Mouse (Mus musculus) brain, embryonic 14.5 days (tissue): Measurements from ENCODE around the gene Fcgr3. TPM values are rescaled to one million over a fixed set of nuclear protein-coding genes. Genes with fewer than 3 reads are reported as not detected.
A peak's percentile ranks its signal among the peaks of the same experiment; 100 is the strongest.
"Not testable (repeated sequence)": the region's sequence is repeated elsewhere in the genome, so short reads cannot be mapped to it uniquely, and the experiment has no call there.

Experiments used
- DNase-seq: peaks from one replicate; pipeline ENCODE4 v3.0.0-alpha.2; 2011; ENCODE audit warnings: low read depth
- CTCF ChIP-seq: fragments of 200-500 bp; IDR thresholded peaks from 2 replicates; pipeline ENCODE4 v1.5.1; 2012; ENCODE audit warnings: inconsistent platforms, mild to moderate bottlenecking, moderate library complexity, borderline replicate concordance; ENCODE audit not compliant: insufficient read depth, insufficient read length; ENCODE audit errors: extremely low read depth
- POLR2A ChIP-seq: fragments of 200-500 bp; IDR thresholded peaks from 2 replicates; pipeline ENCODE4 v1.6.1; 2012; ENCODE audit warnings: mild to moderate bottlenecking, inconsistent platforms, borderline replicate concordance; ENCODE audit not compliant: poor library complexity, insufficient read depth, insufficient read length, severe bottlenecking; ENCODE audit errors: extremely low read depth
- polyA plus RNA-seq: library from polyadenylated mRNA; depleted of rRNA; stranded (reverse); fragments of >200 nt; gene quantifications from 2 replicates; pipeline ENCODE4 v1.2.3, GENCODE M21; 2012

The Fcgr3 gene
- polyA plus RNA-seq, 1 experiment, result 7.4 TPM

DNA sequence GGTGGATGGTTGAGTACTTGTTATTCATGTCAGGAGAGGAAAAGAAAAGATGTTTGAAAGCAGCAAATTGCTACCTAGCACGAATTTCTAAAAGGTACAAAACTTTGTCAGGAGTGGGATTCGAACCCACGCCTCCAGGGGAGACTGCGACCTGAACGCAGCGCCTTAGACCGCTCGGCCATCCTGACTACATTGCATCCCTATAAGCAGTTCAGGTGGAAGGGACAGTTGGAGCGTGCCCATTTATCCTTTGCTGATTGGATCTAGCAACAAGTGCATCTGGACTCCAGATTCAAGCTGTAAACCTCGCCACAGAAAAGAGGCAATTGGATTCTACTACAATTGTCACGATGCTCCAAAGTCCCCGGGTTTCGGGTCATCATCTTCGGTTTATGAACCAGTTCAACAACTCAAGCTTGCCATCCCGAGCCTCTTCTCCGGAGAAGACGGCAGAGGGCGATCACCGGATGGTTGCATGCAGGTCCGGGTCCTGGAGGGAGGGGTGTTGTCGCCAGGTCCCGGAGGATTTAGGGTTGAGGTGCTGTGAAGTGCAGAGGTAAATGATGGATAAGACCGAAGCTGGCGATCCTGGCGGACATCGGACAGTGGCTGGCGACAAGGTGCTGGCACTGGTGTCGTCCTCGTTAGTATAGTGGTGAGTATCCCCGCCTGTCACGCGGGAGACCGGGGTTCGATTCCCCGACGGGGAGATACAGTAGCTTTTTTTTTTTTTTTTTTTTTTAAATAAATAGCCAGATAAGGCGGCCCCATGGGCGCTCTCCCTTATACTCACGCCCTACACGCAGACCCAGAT, 37.2 kb upstream of the Fcgr3 start:
- DNase-seq, result peak; percentile 92
- no peak for TF ChIP-seq POLR2A
- TF ChIP-seq CTCF, result no peak

DNA sequence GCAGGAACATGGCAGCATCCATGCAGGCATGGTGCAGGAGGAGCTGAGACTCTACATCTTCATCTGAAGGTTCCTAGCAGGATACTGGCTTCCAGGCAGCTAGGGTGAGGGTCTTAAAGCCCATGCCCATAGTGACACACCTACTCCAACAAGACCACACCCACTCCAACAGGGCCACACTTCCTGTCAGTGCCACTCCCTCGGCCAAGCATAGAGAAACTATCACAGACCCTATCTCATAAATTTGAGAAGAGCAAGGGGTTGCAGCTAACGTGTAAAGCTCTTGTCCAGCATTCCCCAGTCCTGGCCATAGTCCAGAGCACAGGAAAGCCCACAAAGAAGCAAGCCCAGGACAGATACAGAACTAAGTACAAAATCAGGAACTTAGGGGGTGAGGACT, 36.3 kb upstream of the Fcgr3 start:
- no peak for DNase-seq
- no peak for TF ChIP-seq CTCF
- TF ChIP-seq POLR2A, result no peak

DNA sequence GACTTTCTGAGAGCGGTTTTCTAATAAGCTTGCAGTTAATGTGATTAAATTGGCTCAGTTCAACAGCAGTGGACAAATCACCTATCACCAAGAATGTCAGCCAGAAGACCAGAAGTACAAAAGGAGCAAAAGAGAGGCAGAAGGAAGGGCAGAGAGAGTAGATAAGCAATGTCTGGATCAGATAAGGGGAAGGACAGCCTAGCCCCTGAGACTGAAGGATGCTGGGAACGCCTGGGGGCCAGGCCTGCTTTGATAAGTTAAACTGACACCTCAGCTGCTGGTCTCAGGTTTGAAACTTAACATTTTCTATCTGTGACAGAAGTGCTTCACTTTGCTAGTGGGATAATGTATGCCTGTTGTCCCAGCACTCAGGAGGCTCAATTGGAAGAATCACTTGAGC, 32.9 kb upstream of the Fcgr3 start:
- TF ChIP-seq CTCF, result no peak
- no peak for TF ChIP-seq POLR2A
- DNase-seq, result no peak

DNA sequence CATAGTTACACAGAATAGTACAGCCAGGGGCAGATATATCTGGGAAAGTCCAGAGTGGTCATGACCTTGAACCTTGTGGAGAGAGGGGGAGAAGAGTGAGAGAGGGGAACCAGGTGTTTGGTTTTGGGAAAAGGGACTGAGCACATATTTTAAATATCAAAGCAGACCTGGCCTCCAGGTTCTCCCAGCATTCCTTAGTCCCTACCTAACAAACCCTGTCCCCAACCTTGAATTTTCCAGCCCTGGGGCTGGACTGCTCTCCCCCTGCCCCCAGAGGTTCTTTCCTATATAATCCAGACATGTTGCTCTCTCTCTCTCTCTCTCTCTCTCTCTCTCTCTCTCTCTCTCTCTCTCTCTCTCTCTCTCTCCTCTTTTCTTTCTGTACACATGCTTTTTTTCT, 32.4 kb upstream of the Fcgr3 start:
- TF ChIP-seq POLR2A, result no peak
- no peak for TF ChIP-seq CTCF
- no peak for DNase-seq

DNA sequence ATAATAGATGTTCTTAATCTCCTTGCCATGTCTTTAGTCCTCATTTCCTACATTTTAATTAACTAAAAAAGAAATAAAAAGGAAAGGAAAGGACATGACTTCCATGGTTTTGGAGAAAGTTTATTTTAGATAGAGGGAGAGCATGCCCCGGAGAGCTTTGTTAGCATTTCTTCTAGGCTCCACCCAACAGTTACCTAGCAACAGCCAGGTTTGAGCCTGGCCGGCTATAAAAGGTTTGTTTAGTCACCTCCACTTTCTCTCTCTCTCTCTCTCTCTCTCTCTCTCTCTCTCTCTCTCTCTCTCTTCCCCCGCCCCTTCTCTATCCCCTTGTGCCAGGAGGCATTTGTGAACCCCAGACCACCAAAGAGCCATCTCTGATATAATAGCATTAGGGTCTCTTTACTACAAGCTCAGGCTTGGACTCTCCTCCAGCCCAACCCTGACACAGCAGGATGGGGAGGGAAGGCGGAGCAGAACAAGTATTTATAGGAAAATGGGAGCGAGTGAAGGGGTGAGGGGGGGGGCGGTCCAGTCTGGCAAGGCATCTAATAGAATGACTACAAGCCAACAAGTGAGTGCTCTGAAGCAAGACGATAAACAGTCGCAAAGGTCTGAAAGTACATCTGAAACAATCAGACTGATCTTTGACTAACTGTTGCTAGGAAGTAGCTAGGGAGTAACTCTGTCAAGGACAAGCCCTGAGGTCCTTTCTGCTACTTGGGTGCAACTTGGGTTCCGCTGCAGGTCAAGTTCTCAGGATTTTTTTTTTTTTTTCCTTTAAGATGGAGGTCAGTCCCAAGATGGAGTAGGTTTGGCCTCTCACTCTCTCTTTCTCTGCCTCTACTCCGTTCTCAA, 31.6 kb upstream of the Fcgr3 start:
- TF ChIP-seq CTCF, result no peak
- TF ChIP-seq POLR2A, result no peak
- peak; percentile 20 for DNase-seq

DNA sequence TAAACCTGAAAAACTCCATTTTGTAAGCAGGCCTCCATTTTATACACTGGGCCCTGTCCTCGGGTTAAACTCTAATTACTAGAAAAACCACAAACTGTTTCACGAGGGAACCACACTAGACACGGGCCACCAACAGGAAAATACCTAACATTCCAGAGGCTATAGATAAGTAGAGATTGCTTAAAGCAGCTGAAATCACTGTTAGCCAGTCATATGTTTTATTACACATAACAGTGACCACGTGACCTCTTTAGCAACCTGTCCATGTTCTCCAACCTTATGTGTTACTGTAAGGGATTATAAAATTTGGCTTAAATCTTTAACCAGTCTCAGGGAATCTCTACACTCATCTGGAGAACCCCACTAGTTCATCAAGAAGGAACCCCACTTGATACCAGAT, 29.7 kb upstream of the Fcgr3 start:
- TF ChIP-seq POLR2A (no peak), CTCF (no peak)
- DNase-seq, result no peak

DNA sequence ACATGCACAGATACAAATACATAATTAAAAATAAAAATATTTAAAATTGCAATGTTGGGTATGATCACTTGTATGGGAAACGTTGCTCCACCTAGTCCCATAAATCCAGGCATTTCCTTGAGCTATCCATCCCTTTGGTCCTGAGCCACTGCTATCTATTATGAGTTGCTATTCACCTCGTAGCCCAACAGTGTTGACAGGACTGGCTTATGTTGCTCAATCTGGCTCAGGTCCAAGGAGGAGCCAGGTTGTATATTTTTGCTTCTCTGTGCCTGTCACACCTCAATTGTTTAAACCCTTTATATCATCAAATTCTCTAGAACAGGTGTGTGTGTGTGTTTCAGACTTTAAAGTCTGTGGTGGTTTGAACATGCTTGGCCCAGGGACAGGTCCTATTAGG, 26.0 kb upstream of the Fcgr3 start:
- no peak for DNase-seq

DNA sequence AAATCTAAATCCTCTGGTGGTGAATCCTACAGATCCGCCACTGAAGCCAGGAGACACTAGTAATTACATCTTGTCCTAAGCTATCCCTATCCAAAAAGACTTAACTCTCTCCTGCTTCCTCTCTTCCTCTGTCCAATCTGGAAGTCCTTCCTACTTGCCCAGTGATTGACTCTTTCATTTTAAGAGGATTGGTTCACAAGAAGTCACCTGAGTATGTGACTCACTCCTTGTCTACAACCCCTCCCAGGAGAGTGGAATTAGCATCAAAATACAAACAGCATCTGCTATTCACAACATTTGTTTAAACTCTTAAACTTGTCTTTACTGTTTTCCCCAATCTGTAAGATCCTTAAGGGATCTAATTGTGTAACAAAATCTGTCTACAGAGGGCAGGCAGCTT, 25.2 kb upstream of the Fcgr3 start:
- no peak for DNase-seq
- TF ChIP-seq CTCF, result no peak
- no peak for TF ChIP-seq POLR2A

More for the DNA sequence above, 26.0 kb upstream of the Fcgr3 start:
- no peak for TF ChIP-seq POLR2A
- TF ChIP-seq CTCF, result no peak

DNA sequence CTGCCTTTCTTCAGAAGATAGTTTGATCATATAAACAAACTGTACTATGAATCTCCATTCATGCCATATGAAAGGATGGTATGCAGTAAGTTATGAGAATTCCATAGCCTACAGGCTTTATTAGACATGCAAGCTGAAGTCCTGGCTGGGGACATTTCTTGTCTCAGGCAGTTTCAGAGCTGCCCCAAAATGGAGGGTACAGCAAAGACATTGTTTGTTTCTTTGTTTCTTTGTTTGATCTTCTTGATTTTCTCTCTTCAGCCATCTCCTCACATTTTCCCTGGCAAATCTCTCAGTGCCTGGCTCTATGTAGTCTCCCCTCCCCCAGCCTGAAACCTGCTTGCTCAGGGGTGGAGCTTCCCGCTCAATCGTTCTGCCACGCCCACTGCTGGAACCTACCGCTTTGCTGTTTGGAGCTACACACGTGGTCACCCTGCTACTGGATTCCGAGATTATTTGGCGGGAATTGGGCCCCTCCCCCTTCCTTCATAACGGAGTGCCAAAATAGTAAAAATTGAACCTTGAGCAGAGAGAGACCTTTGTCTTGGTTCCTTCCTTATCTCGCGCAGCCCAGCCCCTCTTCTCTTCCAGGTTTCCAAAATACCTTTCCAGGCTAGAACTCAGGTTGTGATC, 23.6 kb upstream of the Fcgr3 start:
- peak; percentile 47 for DNase-seq

DNA sequence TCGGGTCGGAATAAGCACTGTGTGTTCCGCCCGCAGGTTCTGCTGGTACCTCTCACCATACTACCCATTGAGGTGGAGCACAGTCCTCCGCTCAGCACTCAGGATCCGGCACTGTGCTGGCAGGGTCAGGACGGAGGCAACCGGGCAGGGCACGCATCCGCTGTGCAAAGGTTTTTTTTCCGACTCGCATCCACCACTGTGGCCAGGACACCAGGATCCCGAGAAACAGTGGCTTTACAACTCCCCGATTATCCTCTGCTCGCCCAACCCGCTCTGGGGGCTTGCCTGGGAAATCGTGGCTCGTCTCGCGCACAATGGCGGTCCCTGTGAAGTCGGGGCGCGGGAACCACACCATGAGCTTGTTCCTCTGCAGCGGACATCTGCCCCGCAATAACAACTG, 21.0 kb upstream of the Fcgr3 start:
- DNase-seq, result peak; percentile 49
- TF ChIP-seq CTCF (no peak), POLR2A (no peak)

DNA sequence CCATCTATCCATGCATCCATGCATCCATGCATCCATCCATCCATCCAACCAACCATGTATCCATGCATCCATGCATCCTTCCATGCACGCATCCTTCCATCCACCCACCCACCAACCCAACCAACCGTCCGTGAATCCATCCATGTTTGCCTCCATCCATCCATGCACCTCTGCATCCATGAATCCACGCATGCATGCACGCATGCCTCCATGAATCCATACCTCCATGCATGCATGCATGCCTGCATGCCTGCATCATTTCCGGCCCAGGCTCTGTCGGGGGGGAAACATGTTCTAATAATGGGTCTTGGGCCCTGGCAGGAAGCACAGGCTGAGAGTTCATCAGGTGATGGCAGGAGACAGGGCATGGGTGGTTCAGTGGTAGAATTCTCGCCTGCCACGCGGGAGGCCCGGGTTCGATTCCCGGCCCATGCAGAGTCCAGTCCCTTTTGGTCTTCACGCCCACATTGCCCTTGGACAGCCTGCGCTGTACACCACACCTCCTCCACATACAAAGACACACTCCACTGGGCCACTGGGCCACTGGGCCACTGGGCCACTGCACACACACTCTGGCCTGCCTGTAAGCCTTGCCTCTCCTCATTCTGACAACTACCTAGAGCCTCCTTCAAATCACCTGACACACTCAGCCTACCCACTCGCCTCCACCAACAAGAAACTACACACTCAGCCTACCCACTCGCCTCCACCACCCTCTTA, 16.9 kb upstream of the Fcgr3 start:
- DNase-seq, result not testable (repeated sequence)

DNA sequence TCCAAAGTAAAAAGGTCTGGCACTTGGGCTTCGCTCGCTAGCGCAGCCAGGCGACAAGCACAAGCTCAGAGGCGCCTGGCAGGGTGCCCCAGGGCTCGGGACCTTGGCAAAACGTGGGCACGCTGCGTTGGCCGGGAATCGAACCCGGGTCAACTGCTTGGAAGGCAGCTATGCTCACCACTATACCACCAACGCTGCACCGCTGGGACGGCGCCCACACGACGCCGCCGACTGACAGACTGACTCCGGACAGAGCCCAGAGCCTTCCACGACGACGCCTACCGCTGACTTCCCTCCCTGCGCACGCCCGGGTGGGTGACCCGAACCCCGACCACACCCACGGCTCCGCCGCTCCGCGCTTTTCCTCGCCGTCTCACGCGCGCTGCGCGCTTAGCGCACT, 15.1 kb upstream of the Fcgr3 start:
- not testable (repeated sequence) for DNase-seq

DNA sequence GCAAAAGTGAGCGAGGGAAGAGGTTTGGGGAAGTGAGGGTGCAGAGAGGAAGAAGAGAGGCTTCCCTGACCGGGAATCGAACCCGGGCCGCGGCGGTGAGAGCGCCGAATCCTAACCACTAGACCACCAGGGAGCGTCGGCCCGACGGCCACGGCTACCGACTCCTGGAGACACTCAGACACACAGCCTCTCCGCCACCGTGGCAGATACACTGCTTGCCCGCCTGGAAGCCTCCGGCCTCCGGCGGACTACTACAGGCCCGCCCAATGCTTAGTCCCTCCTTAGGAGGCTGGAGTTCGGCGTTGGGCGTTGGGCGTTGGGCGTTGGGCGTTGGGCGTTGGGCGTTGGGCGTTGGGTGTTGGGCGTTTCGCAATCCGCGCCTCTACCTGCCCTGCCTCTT, 14.6 kb upstream of the Fcgr3 start:
- not testable (repeated sequence) for DNase-seq

DNA sequence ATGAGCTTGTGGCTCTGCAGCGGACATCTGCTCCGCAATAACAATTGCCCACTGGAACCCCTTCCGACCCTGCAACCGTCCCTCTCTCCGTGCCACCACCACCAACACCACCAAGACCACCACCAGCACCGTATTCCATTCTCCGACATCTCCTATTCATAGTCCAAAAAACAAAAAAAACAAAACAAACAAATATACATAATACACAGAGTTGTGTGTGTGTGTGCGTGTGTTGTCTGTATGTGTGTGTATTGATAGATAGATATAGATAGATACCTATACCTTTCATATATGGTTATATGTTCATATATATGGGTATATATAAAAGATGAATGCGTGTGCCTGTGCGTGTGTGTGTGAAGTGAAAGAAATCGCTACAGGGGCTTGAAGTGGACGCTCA, 13.7 kb upstream of the Fcgr3 start:
- DNase-seq, result not testable (repeated sequence)

DNA sequence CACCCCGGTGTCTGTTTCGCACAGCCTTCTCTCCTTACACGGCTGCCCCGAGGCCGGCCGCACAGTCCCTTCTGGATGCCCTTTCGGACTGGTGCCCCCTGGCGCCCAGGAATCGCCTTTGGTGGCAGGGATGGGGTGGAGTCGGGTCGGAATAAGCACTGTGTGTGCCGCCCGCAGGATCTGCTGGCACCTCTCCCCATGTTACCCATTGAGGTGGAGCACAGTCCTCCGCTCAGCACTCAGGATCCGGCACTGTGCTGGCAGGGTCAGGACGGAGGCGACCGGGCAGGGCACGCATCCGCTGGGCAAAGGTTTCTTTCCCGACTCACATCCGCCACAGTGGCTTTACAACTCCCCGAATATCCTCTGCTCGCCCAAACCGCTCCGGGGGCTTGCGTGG, 13.2 kb upstream of the Fcgr3 start:
- not testable (repeated sequence) for DNase-seq

DNA sequence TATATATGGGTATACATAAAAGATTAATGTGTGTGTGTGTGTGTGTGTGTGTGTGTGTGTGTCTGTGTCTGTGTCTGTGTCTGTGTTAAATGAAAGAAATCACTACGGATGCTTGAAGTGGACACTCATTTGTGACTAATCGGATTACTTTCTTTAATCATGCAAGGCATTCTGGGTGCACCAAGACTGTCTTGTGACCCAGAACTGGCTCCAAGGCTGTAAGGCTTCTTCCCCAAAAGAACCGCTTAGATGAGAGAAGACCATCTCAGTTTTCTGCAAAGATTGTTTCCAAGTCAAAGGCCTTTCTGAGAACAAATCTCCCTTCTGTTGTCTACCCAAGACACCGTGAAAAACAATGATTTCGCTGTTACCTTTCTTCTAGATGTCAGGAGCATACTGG, 12.5 kb upstream of the Fcgr3 start:
- not testable (repeated sequence) for DNase-seq

DNA sequence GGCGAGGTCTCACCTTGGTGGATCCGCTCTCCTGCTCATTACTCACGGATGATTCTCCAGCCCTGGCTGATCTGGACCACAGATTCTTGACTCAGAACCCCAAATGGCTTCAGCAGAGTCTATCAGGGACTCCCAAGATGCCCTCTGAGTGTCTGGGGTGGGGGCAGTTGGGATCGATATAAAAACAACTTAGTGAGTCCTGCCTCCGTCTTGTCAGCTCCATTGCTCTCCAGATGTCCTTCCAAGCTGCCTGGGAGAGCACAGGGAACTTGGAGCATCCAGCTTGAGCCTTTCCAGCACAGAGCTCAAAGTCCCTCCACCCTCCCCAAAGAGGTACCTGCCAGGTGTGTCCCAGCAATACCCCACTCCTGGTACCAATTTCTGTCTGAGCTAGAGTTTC, 11.4 kb upstream of the Fcgr3 start:
- DNase-seq, result not testable (repeated sequence)

DNA sequence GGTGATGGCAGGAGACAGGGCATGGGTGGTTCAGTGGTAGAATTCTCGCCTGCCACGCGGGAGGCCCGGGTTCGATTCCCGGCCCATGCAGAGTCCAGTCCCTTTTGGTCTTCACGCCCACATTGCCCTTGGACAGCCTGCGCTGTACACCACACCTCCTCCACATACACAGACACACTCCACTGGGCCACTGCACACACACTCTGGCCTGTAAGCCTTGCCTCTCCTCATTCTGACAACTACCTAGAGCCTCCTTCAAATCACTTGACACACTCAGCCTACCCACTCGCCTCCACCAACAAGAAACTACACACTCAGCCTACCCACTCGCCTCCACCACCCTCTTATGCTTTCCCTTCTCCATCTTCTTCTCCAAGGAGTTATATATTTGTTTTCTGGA, 9.5 kb upstream of the Fcgr3 start:
- DNase-seq, result peak; percentile 41

DNA sequence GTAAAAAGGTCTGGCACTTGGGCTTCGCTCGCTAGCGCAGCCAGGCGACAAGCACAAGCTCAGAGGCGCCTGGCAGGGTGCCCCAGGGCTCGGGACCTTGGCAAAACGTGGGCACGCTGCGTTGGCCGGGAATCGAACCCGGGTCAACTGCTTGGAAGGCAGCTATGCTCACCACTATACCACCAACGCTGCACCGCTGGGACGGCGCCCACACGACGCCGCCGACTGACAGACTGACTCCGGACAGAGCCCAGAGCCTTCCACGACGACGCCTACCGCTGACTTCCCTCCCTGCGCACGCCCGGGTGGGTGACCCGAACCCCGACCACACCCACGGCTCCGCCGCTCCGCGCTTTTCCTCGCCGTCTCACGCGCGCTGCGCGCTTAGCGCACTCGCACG, 7.5 kb upstream of the Fcgr3 start:
- DNase-seq, result not testable (repeated sequence)
